Mouse (Mus musculus) testis, adult 2 months (tissue): ENCODE results near the gene Dmkn.

Source experiments
- CTCF ChIP-seq: fragments of 200-500 bp; IDR thresholded peaks from 2 replicates; pipeline ENCODE4 v1.5.1; 2012; ENCODE audit warnings: low read depth, mild to moderate bottlenecking, inconsistent platforms, low read length, moderate library complexity; ENCODE audit not compliant: control insufficient read depth, insufficient read depth, insufficient replicate concordance
- POLR2A ChIP-seq: fragments of 200-500 bp; IDR thresholded peaks from 2 replicates; pipeline ENCODE4 v1.6.1; 2012; ENCODE audit warnings: low read depth, mild to moderate bottlenecking, inconsistent platforms, low read length, moderate library complexity; ENCODE audit not compliant: control insufficient read depth

DNA sequence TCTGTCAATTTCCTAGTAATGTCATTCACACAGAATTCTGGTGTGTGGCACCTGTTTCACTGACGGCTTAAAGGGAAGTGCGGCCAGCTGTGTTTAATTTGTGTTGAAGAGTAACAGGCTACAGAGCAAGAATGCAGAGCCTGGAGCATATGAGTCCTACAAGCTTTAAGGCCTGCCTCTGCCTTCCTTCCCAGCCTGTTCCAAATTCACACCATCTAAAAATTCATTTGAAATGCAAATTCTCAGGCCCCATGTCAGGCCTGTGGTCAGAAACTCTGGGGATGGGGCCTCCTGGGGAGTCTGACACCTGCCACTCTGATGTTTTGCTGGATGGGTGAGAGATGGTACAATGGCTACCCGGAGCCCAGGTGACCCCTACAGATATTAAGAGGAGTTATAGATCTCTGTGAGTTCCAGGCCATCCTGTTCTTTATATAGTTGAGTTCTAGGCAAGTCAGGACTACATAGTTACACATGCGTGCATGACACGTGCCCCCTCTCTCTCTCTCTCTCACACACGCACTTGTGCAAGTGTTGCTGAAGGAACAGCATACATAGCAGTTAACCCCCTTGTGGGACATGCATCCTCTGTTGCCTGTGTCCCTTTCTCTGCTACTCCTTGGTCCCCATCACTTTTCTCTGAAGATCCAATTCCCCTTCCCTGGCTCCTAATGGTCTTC lies 40.1 kb upstream of the Dmkn start:
- TF ChIP-seq POLR2A (no peak), CTCF (no peak)
